Mouse (Mus musculus): ENCODE measurements around the gene Hsdl1.

- TF ChIP-seq CTCF (IDR thresholded peaks at IDR 0.05; ENCODE audit: low read depth, low read length) = no peak
- no peak for TF ChIP-seq POLR2A (IDR thresholded peaks at IDR 0.05; ENCODE audit: insufficient read depth, low read length)
- 0 out of 2 replicates have a peak, but pooled peaks have one; percentile 5 for TF ChIP-seq EP300 (IDR thresholded peaks at IDR 0.05; ENCODE audit: insufficient read depth, low read depth, low read length)
Measured at GRCm38 (mm10) chr8:119585901-119586300, 10.9 kb upstream of the Hsdl1 start.

All from ES-Bruce4 (cell line).